Mouse (Mus musculus): ENCODE results near the gene Wnt5a. TPM values are rescaled to one million over a fixed set of nuclear protein-coding genes. Genes with fewer than 3 reads are reported as not detected.

The Wnt5a gene
- polyA plus RNA-seq, 1 experiment = 2.4 TPM

DNA sequence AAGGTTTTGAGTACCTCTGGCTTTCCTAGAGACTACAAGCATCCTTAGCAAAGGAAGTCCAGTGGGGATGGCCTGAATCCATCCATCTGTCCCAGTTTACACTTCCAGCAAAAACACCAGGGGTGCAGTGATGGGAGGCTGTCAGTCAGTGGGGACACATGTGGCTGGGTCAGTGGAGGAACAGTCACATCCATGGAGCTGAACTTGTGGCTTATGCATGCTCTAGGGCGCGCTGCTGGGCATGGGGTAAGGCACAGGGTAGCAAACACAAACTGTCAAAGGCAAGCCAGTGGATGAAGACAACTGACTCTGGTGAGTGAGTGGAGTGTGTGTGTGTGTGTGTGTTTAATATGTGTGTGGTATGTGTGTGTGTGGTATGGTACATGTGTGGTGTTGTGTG is 1.3 kb upstream of the Wnt5a start:
- peaks cover 9% of the 10 kb centered on the region for H3K27me3 ChIP-seq (ENCODE audit: control insufficient read depth, insufficient read depth, low read length)
- 71% methylated on average over 2 of the region's 2 CpGs for WGBS

GRCm38 (mm10) chr14:28505051-28505585 is 568 bp downstream of the Wnt5a start:
- H3K4me3 ChIP-seq (ENCODE audit: extremely low read depth, insufficient read depth, insufficient read length) = peak overlapping the region; percentile 28; the same call in 1 of the 2 replicates
- H3K27ac ChIP-seq (ENCODE audit: insufficient read depth, low read length) = peak overlapping the region; percentile 66; the same call in 1 of the 2 replicates
- DNase-seq (ENCODE audit: low read depth in 1 of 2, low spot score in 2 of 2) = no peak
- WGBS = 1% methylated on average over 22 of the region's 22 CpGs
- H3K4me1 ChIP-seq (ENCODE audit: control insufficient read depth, insufficient read depth, insufficient read length) = no peaks in the 10 kb centered on the region; the same call in 1 of the 2 replicates
- peaks cover 12% of the 10 kb centered on the region for H3K27me3 ChIP-seq (ENCODE audit: control insufficient read depth, insufficient read depth, low read length)
- no peaks in the 10 kb centered on the region for H3K36me3 ChIP-seq (ENCODE audit: control insufficient read depth, insufficient read depth, low read length)
- TF ChIP-seq CTCF (IDR thresholded peaks at IDR 0.05; ENCODE audit: extremely low read depth, insufficient read depth, insufficient read length, insufficient replicate concordance) (no peak), POLR2A (IDR thresholded peaks at IDR 0.05; ENCODE audit: low read depth, low read length) (no peak)

More for the DNA sequence above, 1.3 kb upstream of the Wnt5a start:
- Histone ChIP-seq H3K27ac (ENCODE audit: insufficient read depth, low read length) (no peak overlapping the region), H3K4me1 (ENCODE audit: control insufficient read depth, insufficient read depth, insufficient read length) (no peaks in the 10 kb centered on the region; the same call in 1 of the 2 replicates), H3K4me3 (ENCODE audit: extremely low read depth, insufficient read depth, insufficient read length) (no peak overlapping the region), H3K36me3 (ENCODE audit: control insufficient read depth, insufficient read depth, low read length) (no peaks in the 10 kb centered on the region)
- TF ChIP-seq POLR2A (IDR thresholded peaks at IDR 0.05; ENCODE audit: low read depth, low read length) (no peak), CTCF (IDR thresholded peaks at IDR 0.05; ENCODE audit: extremely low read depth, insufficient read depth, insufficient read length, insufficient replicate concordance) (no peak)
- DNase-seq (ENCODE audit: low read depth in 1 of 2, low spot score in 2 of 2) = no peak

DNA sequence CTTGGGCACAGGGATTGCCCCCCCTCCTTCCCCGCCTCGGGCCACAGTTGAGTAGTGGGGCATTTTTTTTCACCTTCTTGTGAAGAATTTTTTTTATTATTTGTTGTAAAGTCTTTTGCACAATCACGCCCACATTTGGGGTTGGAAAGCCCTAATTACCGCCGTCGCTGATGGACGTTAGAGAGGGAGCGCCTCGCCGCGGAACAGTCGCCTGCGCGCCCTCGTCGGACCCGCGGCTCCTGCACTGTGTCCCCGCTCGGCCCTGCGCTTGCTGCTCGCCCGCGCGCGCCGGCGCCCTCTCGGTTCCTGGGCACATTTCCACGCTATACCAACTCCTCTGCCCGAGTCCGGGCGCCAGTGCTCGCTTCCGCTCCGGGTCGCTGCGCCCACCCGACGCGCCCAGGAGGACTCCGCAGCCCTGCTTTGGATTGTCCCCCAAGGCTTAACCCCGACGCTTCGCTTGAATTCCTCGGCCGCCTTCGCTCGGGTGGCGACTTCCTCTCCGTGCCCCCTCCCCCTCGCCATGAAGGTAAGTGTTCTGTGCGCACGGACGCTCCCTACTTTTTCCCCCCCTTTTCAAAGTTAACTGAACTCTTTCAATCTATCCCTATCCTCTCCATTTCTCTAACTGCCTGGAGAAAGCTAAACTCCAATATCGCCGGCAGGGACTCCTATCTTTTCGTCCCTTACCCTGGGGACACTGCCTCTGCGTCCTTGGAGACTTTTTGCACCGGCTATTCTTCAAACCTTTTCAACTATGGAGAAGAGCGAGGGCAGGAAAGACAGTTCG is 1.2 kb downstream of the Wnt5a start:
- H3K27ac ChIP-seq (ENCODE audit: insufficient read depth, low read length) = peak overlapping the region; percentile 26; the same call in 1 of the 2 replicates
- no peak for DNase-seq (ENCODE audit: low read depth in 1 of 2, low spot score in 2 of 2)

DNA sequence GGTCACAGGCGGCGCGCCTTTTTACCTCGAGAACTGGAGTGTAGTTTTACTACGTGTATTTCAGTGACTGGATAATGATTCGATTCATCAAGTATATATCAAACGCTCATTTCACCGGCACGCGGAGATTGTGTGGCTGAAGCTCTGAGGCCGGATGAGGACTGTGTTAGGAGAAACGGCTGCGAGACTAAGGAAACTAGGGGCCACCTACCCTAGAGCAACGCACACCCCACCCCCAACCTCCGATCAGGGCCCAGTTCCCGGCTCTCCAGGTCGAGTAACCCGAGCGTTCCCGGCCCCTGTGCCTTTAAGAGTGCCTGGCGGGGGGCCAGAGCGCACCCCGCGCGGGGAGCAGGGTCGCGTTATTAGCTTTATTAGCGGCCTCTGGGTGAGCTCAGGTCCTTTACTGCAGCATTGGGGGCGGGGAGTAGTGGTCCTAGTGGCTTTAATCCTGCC is 1.9 kb downstream of the Wnt5a start:
- 2% methylated on average over 29 of the region's 29 CpGs for WGBS
- Histone ChIP-seq H3K4me3 (ENCODE audit: extremely low read depth, insufficient read depth, insufficient read length) (peak overlapping the region; percentile 32), H3K36me3 (ENCODE audit: control insufficient read depth, insufficient read depth, low read length) (no peaks in the 10 kb centered on the region), H3K27ac (ENCODE audit: insufficient read depth, low read length) (no peak overlapping the region), H3K27me3 (ENCODE audit: control insufficient read depth, insufficient read depth, low read length) (peaks cover 12% of the 10 kb centered on the region), H3K4me1 (ENCODE audit: control insufficient read depth, insufficient read depth, insufficient read length) (no peaks in the 10 kb centered on the region; the same call in 1 of the 2 replicates)
- DNase-seq (ENCODE audit: low read depth in 1 of 2, low spot score in 2 of 2) = no peak
- TF ChIP-seq POLR2A (IDR thresholded peaks at IDR 0.05; ENCODE audit: low read depth, low read length) (no peak), CTCF (IDR thresholded peaks at IDR 0.05; ENCODE audit: extremely low read depth, insufficient read depth, insufficient read length, insufficient replicate concordance) (no peak)

More for the DNA sequence above, 1.2 kb downstream of the Wnt5a start:
- Histone ChIP-seq H3K4me3 (ENCODE audit: extremely low read depth, insufficient read depth, insufficient read length) (peak overlapping the region; percentile 32; the same call in 1 of the 2 replicates), H3K36me3 (ENCODE audit: control insufficient read depth, insufficient read depth, low read length) (no peaks in the 10 kb centered on the region), H3K27me3 (ENCODE audit: control insufficient read depth, insufficient read depth, low read length) (peaks cover 12% of the 10 kb centered on the region), H3K4me1 (ENCODE audit: control insufficient read depth, insufficient read depth, insufficient read length) (no peaks in the 10 kb centered on the region; the same call in 1 of the 2 replicates)
- WGBS = 1% methylated on average over 60 of the region's 62 CpGs
- TF ChIP-seq CTCF (IDR thresholded peaks at IDR 0.05; ENCODE audit: extremely low read depth, insufficient read depth, insufficient read length, insufficient replicate concordance) (no peak), POLR2A (IDR thresholded peaks at IDR 0.05; ENCODE audit: low read depth, low read length) (no peak)

DNA sequence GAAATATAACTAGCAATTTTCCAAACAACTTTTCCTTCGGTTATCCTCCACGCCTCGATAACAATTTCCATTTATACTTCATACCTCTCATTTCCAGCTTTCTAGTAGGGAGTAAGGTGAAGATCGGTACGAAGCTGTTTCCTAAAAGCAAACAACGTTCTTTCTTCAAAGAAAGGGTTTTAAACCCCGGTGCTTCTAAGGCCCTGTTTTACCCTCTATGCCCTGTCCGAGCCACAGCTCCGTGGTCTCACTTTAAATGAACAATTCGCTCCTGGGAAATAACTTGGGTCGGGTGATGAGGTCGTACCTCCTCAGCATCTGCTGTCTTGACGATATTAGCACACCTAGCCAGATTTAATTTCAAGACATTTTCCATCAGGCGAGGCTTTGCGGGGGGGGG is 2.5 kb downstream of the Wnt5a start:
- Histone ChIP-seq H3K36me3 (ENCODE audit: control insufficient read depth, insufficient read depth, low read length) (no peaks in the 10 kb centered on the region), H3K27me3 (ENCODE audit: control insufficient read depth, insufficient read depth, low read length) (peaks cover 12% of the 10 kb centered on the region), H3K4me3 (ENCODE audit: extremely low read depth, insufficient read depth, insufficient read length) (peak overlapping the region; percentile 3; the same call in 1 of the 2 replicates), H3K27ac (ENCODE audit: insufficient read depth, low read length) (no peak overlapping the region), H3K4me1 (ENCODE audit: control insufficient read depth, insufficient read depth, insufficient read length) (no peaks in the 10 kb centered on the region; the same call in 1 of the 2 replicates)
- no peak for DNase-seq (ENCODE audit: low read depth in 1 of 2, low spot score in 2 of 2)
- 3% methylated on average over 15 of the region's 15 CpGs for WGBS
- TF ChIP-seq POLR2A (IDR thresholded peaks at IDR 0.05; ENCODE audit: low read depth, low read length) (no peak), CTCF (IDR thresholded peaks at IDR 0.05; ENCODE audit: extremely low read depth, insufficient read depth, insufficient read length, insufficient replicate concordance) (no peak)

DNA sequence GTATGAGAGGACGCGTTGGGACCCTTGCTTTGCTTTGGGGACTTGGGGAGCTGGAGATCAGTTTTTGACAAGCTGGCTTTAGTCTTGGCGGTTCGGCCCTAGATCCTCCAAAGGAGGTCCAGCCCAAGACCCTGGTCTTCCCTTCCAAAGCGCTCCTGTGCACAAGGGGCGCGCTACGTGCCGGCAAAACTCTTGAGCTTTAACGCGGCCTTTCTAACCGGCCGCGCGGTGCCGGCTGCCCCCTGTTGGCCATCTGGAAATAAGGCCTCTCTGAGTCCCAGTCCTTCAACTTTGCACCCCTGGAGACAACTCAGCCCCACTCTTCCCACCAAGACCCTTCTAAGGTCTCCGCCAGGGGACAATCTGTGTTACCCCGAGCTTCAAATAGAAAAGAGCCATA is 2.9 kb downstream of the Wnt5a start:
- Histone ChIP-seq H3K27me3 (ENCODE audit: control insufficient read depth, insufficient read depth, low read length) (peaks cover 12% of the 10 kb centered on the region), H3K27ac (ENCODE audit: insufficient read depth, low read length) (no peak overlapping the region), H3K4me3 (ENCODE audit: extremely low read depth, insufficient read depth, insufficient read length) (peak overlapping the region; percentile 28), H3K4me1 (ENCODE audit: control insufficient read depth, insufficient read depth, insufficient read length) (no peaks in the 10 kb centered on the region; the same call in 1 of the 2 replicates), H3K36me3 (ENCODE audit: control insufficient read depth, insufficient read depth, low read length) (no peaks in the 10 kb centered on the region)
- 2% methylated on average over 18 of the region's 18 CpGs for WGBS
- no peak for DNase-seq (ENCODE audit: low read depth in 1 of 2, low spot score in 2 of 2)
- TF ChIP-seq POLR2A (IDR thresholded peaks at IDR 0.05; ENCODE audit: low read depth, low read length) (no peak), CTCF (IDR thresholded peaks at IDR 0.05; ENCODE audit: extremely low read depth, insufficient read depth, insufficient read length, insufficient replicate concordance) (no peak)

All from spleen, adult 2 months (tissue).